Mouse (Mus musculus): ENCODE results near the gene Fap. TPM values are rescaled to one million over a fixed set of nuclear protein-coding genes. Genes with fewer than 3 reads are reported as not detected.

The Fap gene
- polyA plus RNA-seq, 1 experiment from 2014 or later, result 10.5 TPM

GRCm38 (mm10) chr2:62506441-62506840 lies 67.4 kb downstream of the Fap start:
- Histone ChIP-seq H3K9me3 (ENCODE audit: control insufficient read depth, low read length) (no peaks in the 10 kb centered on the region), H3K27me3 (replicated peaks; ENCODE audit: control insufficient read depth, insufficient read depth, low read length) (no peaks in the 10 kb centered on the region), H3K36me3 (ENCODE audit: control insufficient read depth, insufficient read depth, low read length) (no peaks in the 10 kb centered on the region), H3K27ac (ENCODE audit: low read length) (no peak overlapping the region), H3K9ac (ENCODE audit: low read depth, low read length) (no peak overlapping the region), H3K4me2 (ENCODE audit: low read depth, low read length) (no peak overlapping the region), H3K4me1 (ENCODE audit: control insufficient read depth, insufficient read depth, low read length) (no peaks in the 10 kb centered on the region), H3K4me3 (ENCODE audit: low read length) (no peak overlapping the region)
- ATAC-seq, result no peak
- 65% methylated on average over 2 of the region's 2 CpGs for WGBS

- no peak for ATAC-seq
- H3K27me3 ChIP-seq (replicated peaks; ENCODE audit: control insufficient read depth, insufficient read depth, low read length), result no peaks in the 10 kb centered on the region
- H3K36me3 ChIP-seq (ENCODE audit: control insufficient read depth, insufficient read depth, low read length), result no peaks in the 10 kb centered on the region
- H3K27ac ChIP-seq (ENCODE audit: low read length), result no peak overlapping the region
- no peak overlapping the region for H3K4me2 ChIP-seq (ENCODE audit: low read depth, low read length)
- H3K9ac ChIP-seq (ENCODE audit: low read depth, low read length), result no peak overlapping the region
- 80% methylated on average over 4 of the region's 4 CpGs for WGBS
- no peaks in the 10 kb centered on the region for H3K9me3 ChIP-seq (ENCODE audit: control insufficient read depth, low read length)
- H3K4me3 ChIP-seq (ENCODE audit: low read length), result no peak overlapping the region
- H3K4me1 ChIP-seq (ENCODE audit: control insufficient read depth, insufficient read depth, low read length), result no peaks in the 10 kb centered on the region
Measured at GRCm38 (mm10) chr2:62504269-62504796, 69.5 kb downstream of the Fap start.

GRCm38 (mm10) chr2:62503326-62503725 lies 70.5 kb downstream of the Fap start:
- ATAC-seq, result no peak
- Histone ChIP-seq H3K4me2 (ENCODE audit: low read depth, low read length) (no peak overlapping the region), H3K9me3 (ENCODE audit: control insufficient read depth, low read length) (no peaks in the 10 kb centered on the region), H3K4me3 (ENCODE audit: low read length) (no peak overlapping the region), H3K4me1 (ENCODE audit: control insufficient read depth, insufficient read depth, low read length) (no peaks in the 10 kb centered on the region), H3K9ac (ENCODE audit: low read depth, low read length) (no peak overlapping the region), H3K36me3 (ENCODE audit: control insufficient read depth, insufficient read depth, low read length) (no peaks in the 10 kb centered on the region), H3K27ac (ENCODE audit: low read length) (no peak overlapping the region), H3K27me3 (replicated peaks; ENCODE audit: control insufficient read depth, insufficient read depth, low read length) (no peaks in the 10 kb centered on the region)
- WGBS, result 83% methylated on average over 5 of the region's 5 CpGs

GRCm38 (mm10) chr2:62502516-62502915 lies 71.4 kb downstream of the Fap start:
- no peaks in the 10 kb centered on the region for H3K27me3 ChIP-seq (replicated peaks; ENCODE audit: control insufficient read depth, insufficient read depth, low read length)
- ATAC-seq, result no peak
- WGBS, result 79% methylated on average over 4 of the region's 4 CpGs
- H3K4me2 ChIP-seq (ENCODE audit: low read depth, low read length), result no peak overlapping the region
- H3K36me3 ChIP-seq (ENCODE audit: control insufficient read depth, insufficient read depth, low read length), result no peaks in the 10 kb centered on the region
- H3K4me3 ChIP-seq (ENCODE audit: low read length), result no peak overlapping the region
- no peak overlapping the region for H3K9ac ChIP-seq (ENCODE audit: low read depth, low read length)
- H3K27ac ChIP-seq (ENCODE audit: low read length), result no peak overlapping the region
- H3K9me3 ChIP-seq (ENCODE audit: control insufficient read depth, low read length), result no peaks in the 10 kb centered on the region
- H3K4me1 ChIP-seq (ENCODE audit: control insufficient read depth, insufficient read depth, low read length), result no peaks in the 10 kb centered on the region

- ATAC-seq, result no peak
- WGBS, result 81% methylated on average over 5 of the region's 5 CpGs
- Histone ChIP-seq H3K9me3 (ENCODE audit: control insufficient read depth, low read length) (no peaks in the 10 kb centered on the region), H3K4me3 (ENCODE audit: low read length) (no peak overlapping the region), H3K27ac (ENCODE audit: low read length) (no peak overlapping the region), H3K4me2 (ENCODE audit: low read depth, low read length) (no peak overlapping the region), H3K4me1 (ENCODE audit: control insufficient read depth, insufficient read depth, low read length) (no peaks in the 10 kb centered on the region), H3K27me3 (replicated peaks; ENCODE audit: control insufficient read depth, insufficient read depth, low read length) (no peaks in the 10 kb centered on the region), H3K36me3 (ENCODE audit: control insufficient read depth, insufficient read depth, low read length) (no peaks in the 10 kb centered on the region), H3K9ac (ENCODE audit: low read depth, low read length) (no peak overlapping the region)
Measured at GRCm38 (mm10) chr2:62498821-62499220, 75.1 kb downstream of the Fap start.

GRCm38 (mm10) chr2:62498086-62498485 lies 75.8 kb downstream of the Fap start:
- Histone ChIP-seq H3K4me1 (ENCODE audit: control insufficient read depth, insufficient read depth, low read length) (no peaks in the 10 kb centered on the region), H3K9ac (ENCODE audit: low read depth, low read length) (no peak overlapping the region), H3K4me3 (ENCODE audit: low read length) (no peak overlapping the region), H3K9me3 (ENCODE audit: control insufficient read depth, low read length) (no peaks in the 10 kb centered on the region), H3K36me3 (ENCODE audit: control insufficient read depth, insufficient read depth, low read length) (no peaks in the 10 kb centered on the region), H3K27me3 (replicated peaks; ENCODE audit: control insufficient read depth, insufficient read depth, low read length) (no peaks in the 10 kb centered on the region), H3K4me2 (ENCODE audit: low read depth, low read length) (no peak overlapping the region), H3K27ac (ENCODE audit: low read length) (no peak overlapping the region)
- WGBS, result 91% methylated on average over 4 of the region's 4 CpGs
- ATAC-seq, result no peak

- no peak for ATAC-seq
- no peaks in the 10 kb centered on the region for H3K27me3 ChIP-seq (replicated peaks; ENCODE audit: control insufficient read depth, insufficient read depth, low read length)
- H3K9ac ChIP-seq (ENCODE audit: low read depth, low read length), result no peak overlapping the region
- WGBS, result 79% methylated on average over 5 of the region's 5 CpGs
- no peak overlapping the region for H3K4me3 ChIP-seq (ENCODE audit: low read length)
- H3K4me2 ChIP-seq (ENCODE audit: low read depth, low read length), result no peak overlapping the region
- H3K36me3 ChIP-seq (ENCODE audit: control insufficient read depth, insufficient read depth, low read length), result no peaks in the 10 kb centered on the region
- no peaks in the 10 kb centered on the region for H3K9me3 ChIP-seq (ENCODE audit: control insufficient read depth, low read length)
- no peak overlapping the region for H3K27ac ChIP-seq (ENCODE audit: low read length)
- H3K4me1 ChIP-seq (ENCODE audit: control insufficient read depth, insufficient read depth, low read length), result no peaks in the 10 kb centered on the region
Measured at GRCm38 (mm10) chr2:62497333-62498002, 76.4 kb downstream of the Fap start.

GRCm38 (mm10) chr2:62495407-62495806 lies 78.5 kb downstream of the Fap start:
- H3K4me3 ChIP-seq (ENCODE audit: low read length), result no peak overlapping the region
- WGBS, result 62% methylated on average over 4 of the region's 4 CpGs
- no peaks in the 10 kb centered on the region for H3K36me3 ChIP-seq (ENCODE audit: control insufficient read depth, insufficient read depth, low read length)
- no peak for ATAC-seq
- H3K27ac ChIP-seq (ENCODE audit: low read length), result no peak overlapping the region
- no peak overlapping the region for H3K4me2 ChIP-seq (ENCODE audit: low read depth, low read length)
- no peaks in the 10 kb centered on the region for H3K4me1 ChIP-seq (ENCODE audit: control insufficient read depth, insufficient read depth, low read length)
- no peaks in the 10 kb centered on the region for H3K27me3 ChIP-seq (replicated peaks; ENCODE audit: control insufficient read depth, insufficient read depth, low read length)
- no peak overlapping the region for H3K9ac ChIP-seq (ENCODE audit: low read depth, low read length)
- H3K9me3 ChIP-seq (ENCODE audit: control insufficient read depth, low read length), result no peaks in the 10 kb centered on the region

- H3K4me1 ChIP-seq (ENCODE audit: control insufficient read depth, insufficient read depth, low read length), result no peaks in the 10 kb centered on the region
- no peak overlapping the region for H3K9ac ChIP-seq (ENCODE audit: low read depth, low read length)
- ATAC-seq, result no peak
- H3K27ac ChIP-seq (ENCODE audit: low read length), result no peak overlapping the region
- H3K36me3 ChIP-seq (ENCODE audit: control insufficient read depth, insufficient read depth, low read length), result no peaks in the 10 kb centered on the region
- H3K9me3 ChIP-seq (ENCODE audit: control insufficient read depth, low read length), result no peaks in the 10 kb centered on the region
- no peak overlapping the region for H3K4me2 ChIP-seq (ENCODE audit: low read depth, low read length)
- no peaks in the 10 kb centered on the region for H3K27me3 ChIP-seq (replicated peaks; ENCODE audit: control insufficient read depth, insufficient read depth, low read length)
- WGBS, result 88% methylated on average over 6 of the region's 6 CpGs
- H3K4me3 ChIP-seq (ENCODE audit: low read length), result no peak overlapping the region
Measured at GRCm38 (mm10) chr2:62489832-62490231, 84.0 kb downstream of the Fap start.

- H3K27ac ChIP-seq (ENCODE audit: low read length), result no peak overlapping the region
- H3K9ac ChIP-seq (ENCODE audit: low read depth, low read length), result no peak overlapping the region
- no peaks in the 10 kb centered on the region for H3K36me3 ChIP-seq (ENCODE audit: control insufficient read depth, insufficient read depth, low read length)
- no peaks in the 10 kb centered on the region for H3K9me3 ChIP-seq (ENCODE audit: control insufficient read depth, low read length)
- H3K27me3 ChIP-seq (replicated peaks; ENCODE audit: control insufficient read depth, insufficient read depth, low read length), result no peaks in the 10 kb centered on the region
- 83% methylated on average over 3 of the region's 3 CpGs for WGBS
- H3K4me1 ChIP-seq (ENCODE audit: control insufficient read depth, insufficient read depth, low read length), result no peaks in the 10 kb centered on the region
- H3K4me3 ChIP-seq (ENCODE audit: low read length), result no peak overlapping the region
- no peak overlapping the region for H3K4me2 ChIP-seq (ENCODE audit: low read depth, low read length)
- ATAC-seq, result no peak
Measured at GRCm38 (mm10) chr2:62484906-62485305, 89.0 kb downstream of the Fap start.
